Mouse (Mus musculus): ENCODE data around the gene Farp1.

Gene Farp1

GRCm38 (mm10) chr14:121270490-121270889 lies 235.5 kb downstream of the Farp1 start:
- no peak for DNase-seq

- peak in 1 of 2 experiments; percentile 29 for DNase-seq
These were observed 240.0 kb downstream of the Farp1 start for GRCm38 (mm10) chr14:121274985-121275384.

- no peak for DNase-seq
These were observed 241.0 kb downstream of the Farp1 start for GRCm38 (mm10) chr14:121276016-121276415.

DNA sequence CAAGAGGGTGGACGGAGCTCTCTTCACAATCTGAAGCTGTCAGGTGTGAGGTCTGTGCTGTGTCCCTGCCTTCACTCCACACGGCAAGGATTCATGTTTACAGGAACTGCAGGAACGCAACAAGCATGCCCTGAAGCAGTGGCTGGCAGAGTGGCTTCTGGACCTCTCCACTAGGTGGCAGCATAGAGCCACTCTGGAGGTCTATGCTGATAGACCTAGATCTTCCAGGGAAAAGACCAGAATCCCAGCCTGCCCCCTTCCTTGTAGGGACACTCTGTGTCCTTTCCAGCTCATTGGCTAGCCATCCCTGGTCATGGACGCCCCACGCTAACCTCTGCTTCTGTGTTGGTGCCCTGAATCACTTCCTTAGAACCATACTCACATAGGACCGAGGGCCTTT lies 244.1 kb downstream of the Farp1 start:
- DNase-seq: peak; percentile 79 to 92

DNA sequence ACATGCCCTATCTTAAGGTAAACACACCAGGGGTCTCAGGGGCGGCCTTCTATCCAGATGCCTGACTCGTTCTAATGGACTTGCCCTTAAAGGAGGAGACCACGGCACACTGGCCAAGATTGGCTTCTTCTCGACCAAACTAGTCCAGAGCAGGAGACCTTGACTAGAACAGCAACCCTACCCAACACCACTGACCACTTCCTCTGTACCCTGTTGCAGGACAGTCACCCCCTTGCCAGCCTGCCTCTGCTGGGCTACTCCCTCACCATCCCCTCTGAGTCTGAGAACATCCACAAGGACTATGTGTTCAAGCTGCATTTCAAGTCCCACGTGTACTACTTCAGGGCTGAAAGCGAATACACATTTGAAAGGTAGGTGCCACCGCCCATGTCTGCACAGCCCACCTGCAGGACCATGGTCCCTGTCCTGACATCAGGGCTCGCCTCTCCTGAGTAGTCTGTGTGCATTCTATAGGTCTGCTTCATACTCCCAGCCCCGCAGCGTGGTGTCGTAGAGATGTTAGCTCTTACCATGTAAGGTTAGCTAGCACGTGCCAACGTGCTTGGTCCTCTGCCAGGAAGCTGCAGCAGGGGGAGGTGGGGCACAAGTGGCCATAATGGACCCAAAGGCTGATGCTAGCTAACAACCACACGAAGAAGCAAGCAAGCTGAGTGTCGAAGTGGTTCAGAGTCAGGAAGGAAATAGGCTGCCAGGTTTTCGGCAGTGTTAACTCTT lies 245.8 kb downstream of the Farp1 start:
- peak; percentile 28 to 53 for DNase-seq

- no peak for DNase-seq
These were observed 246.3 kb downstream of the Farp1 start for GRCm38 (mm10) chr14:121281336-121281710.

DNA sequence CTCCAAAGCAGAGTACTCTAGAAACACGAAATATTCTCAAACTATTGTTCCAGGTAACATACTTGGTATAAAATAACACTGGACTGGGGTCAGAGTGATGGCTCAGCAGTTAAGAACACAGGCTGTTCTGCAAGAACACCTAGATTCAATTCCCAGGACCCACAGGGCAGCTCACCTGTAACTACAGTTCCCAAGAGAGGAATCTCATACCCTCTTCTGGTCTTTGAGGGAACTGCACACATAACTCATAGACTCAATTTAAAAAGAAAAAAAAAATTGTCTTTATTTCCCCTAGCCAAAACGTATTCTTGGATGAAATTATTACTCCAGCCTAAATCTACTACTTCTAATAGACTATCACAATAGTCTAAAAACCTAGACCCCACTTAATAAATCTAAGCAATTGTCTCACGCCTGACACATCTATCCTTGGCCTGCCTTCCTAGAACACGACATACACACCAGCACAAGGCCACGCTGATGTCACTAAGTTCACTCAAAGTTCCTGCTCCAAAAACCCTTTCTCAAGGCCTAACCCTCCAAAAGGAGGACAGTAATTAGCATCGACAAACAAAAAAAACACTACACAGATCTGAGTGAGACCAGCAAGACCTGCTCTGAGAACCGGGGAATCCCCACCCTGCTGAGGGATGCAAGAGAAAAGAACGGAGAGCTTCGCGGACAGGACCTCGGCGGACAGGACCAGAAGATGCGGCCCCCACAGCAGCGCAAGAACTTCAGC lies 250.6 kb downstream of the Farp1 start:
- DNase-seq: no peak

DNA sequence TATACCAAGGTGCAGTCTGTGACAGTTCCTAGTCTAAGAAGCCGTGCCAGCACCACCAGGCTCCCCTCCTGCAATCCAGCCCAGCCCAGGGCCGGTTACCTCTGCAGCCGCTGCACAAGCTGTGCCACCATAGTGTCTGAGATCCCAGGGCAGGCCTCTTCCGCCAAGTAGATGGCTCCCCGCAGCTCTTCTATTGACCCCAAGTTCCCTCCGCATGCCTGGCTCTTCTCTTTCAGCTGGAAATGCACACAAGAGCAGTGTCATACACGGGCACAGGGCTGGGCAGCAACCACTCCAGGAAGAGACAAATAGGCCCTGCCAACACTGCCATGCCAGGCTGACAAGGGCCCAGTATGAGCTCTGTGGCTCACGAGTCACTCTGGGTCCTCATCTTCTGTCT lies 256.9 kb downstream of the Farp1 start:
- no peak for DNase-seq

DNA sequence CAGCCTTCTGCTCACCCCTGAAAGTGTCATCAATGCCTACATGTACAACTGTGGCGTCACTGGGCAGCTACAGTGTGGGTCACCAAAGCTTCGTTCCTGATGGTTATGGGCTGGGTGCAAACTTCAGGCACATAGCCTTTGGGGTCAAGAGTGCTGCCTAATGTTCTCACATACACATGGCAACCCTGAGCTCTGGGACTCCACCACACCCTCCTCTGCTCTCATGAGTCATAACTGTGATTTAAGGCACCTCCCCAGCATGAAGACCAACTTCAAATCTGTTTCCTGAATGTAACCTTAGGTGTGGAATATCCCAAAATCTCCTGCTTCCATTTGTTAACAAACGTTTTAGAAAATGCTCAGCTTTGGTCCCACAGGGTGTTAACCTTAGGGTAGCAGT lies 257.4 kb downstream of the Farp1 start:
- no peak for DNase-seq

- no peak for DNase-seq
These were observed 259.5 kb downstream of the Farp1 start for GRCm38 (mm10) chr14:121294484-121294883.

GRCm38 (mm10) chr14:121297103-121297502 lies 262.1 kb downstream of the Farp1 start:
- DNase-seq: no peak

GRCm38 (mm10) chr14:121298537-121298936 lies 263.5 kb downstream of the Farp1 start:
- peak; percentile 69 to 82 for DNase-seq

DNA sequence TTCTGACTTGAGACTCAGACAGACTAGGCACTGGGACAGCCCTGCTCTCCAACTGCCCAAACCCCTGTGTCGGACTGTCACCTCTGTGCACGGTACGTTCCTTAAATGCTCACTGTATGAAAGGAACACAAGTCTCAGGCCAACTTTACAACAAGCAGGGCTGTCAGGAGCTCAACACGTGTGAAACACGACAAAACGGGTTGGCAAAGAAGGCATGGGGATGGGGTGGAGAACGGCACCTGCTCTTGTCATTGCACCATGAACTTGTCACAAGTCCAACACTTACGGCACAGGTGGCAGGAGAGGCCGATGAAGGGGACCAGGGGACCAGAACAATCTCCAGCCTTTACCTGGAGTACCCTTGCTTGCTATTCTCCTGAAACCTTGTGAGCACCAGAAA lies 264.1 kb downstream of the Farp1 start:
- no peak for DNase-seq

GRCm38 (mm10) chr14:121304523-121304922 lies 269.5 kb downstream of the Farp1 start:
- DNase-seq: no peak

DNA sequence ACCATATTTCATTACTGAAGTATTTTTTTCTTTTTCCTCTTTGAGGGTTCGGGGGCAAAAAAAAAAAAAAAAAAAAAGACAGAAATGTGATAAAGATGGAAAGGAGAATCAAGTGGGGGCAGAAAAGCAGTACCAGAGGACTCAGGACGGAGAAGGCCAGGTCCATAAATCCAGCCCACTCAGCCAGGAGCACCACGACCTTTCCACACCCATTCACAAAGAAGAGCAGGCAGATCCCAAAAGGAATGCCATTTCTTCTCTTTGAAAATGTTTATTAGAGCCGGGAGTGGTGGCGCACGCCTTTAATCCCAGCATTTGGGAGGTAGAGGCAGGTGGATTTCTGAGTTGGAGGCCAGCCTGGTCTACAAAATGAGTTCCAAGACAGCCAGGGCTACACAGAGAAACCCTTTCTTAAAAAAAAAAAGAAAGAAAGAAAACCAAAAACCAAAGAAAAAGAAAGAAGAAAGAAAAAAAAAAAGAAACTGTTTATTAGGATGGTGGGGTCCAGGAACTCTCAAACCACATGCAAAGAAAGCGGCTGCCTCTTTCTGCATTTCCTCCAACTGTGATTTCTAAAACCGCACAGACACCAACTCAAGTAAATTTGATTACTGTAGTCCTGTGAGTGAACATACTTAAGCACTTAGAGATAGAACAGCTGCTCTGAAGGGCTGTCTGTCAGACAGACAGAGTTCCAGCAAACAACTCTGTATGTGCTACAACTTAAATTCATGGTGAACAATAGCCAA lies 270.5 kb downstream of the Farp1 start:
- DNase-seq: no peak

DNA sequence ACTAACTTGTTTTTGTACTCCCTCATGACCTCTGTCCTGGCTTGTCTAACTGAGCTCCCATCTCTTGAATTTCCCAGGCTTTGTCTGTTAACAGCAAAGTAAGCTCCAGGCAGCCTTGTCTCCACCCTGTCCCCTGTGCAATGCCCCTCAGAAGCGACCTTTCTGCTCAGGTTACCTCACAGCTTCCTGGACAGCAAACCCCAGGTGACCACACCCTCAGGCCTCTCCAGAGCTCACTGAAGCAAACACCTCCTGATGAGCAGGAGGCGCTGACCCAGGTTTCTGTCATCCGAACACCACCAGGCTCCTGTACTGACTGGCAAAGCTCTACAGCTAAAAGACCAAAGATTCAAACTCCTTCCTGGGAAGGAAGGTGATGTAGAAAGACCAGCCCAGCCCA lies 274.9 kb downstream of the Farp1 start:
- peak; percentile 24 to 27 for DNase-seq

DNA sequence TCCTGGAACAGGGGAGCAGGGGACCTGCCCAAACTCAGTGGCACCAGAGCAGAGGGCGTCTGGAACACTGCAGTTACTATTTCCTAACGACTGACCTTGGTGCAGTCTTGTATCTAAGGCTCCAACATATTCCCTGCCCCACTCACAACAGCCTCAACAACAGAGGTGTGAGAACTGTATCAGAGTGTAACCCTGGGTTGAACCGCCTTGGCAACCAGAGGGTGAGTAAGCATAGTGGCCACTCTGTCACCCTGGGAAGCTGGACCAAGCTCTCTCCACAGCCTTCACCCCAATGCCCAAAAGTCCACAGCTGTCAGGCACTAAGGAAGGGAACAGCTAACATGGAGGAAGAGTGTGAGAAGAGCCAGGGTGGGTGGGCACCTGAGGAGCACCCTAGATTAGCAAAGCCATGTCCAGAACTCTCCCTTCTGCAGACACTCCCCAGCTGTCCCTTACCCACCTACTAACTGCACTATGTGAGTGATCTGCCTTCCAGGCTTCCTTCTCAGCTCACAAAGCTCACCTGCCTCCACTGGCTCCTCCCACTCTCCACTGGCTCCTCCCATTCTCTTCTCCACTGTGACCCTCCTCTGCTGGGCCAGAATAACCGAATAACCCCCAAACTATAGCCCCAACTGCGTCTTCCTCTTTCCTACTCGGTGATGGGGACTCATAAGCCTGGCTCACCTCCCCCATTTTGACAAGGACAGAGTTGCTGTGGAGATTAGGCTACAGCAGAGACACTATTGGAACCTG lies 275.5 kb downstream of the Farp1 start:
- DNase-seq: no peak

GRCm38 (mm10) chr14:121311083-121311482 lies 276.1 kb downstream of the Farp1 start:
- no peak for DNase-seq

DNA sequence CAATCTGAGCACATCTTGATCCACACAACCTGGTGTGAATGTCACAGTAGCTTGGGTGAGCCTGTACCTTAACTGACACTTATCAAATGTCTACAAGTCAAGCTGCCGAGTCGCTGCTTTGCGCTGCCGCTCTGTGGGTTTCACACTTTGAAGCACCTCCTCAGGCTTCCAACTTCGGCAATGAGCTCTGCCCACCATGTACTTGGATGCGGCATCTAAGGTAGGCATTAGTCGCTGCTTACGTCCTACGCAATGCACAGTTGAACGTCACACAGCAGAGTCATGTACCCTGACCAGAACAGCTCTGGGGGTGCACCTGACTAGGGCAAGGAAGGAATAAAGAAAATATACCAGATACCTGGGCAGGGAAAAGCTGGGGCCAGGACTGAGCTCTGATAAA lies 278.3 kb downstream of the Farp1 start:
- DNase-seq: no peak

GRCm38 (mm10) chr14:121314934-121315333 lies 279.9 kb downstream of the Farp1 start:
- DNase-seq: peak; percentile 20 to 42

DNA sequence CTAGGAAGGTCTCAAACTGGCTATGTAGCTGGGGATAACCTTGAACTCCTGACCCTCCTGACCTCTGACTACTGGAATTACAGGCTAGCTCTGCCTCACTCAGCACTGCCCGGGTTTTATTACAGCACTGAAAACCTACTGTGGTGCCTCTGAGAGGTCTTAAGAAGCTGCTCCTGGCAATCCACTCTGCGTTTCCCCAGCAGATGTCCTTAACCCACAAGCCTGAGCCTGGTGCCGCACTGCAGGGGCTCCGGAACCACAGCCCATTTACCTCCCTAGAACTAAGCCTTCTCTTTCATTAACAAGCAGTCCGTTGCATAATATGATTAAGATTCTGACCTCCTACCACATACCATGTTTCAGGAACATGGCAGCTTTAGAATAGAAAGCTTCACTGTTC lies 281.1 kb downstream of the Farp1 start:
- DNase-seq: peak in 1 of 2 experiments; percentile 22

DNA sequence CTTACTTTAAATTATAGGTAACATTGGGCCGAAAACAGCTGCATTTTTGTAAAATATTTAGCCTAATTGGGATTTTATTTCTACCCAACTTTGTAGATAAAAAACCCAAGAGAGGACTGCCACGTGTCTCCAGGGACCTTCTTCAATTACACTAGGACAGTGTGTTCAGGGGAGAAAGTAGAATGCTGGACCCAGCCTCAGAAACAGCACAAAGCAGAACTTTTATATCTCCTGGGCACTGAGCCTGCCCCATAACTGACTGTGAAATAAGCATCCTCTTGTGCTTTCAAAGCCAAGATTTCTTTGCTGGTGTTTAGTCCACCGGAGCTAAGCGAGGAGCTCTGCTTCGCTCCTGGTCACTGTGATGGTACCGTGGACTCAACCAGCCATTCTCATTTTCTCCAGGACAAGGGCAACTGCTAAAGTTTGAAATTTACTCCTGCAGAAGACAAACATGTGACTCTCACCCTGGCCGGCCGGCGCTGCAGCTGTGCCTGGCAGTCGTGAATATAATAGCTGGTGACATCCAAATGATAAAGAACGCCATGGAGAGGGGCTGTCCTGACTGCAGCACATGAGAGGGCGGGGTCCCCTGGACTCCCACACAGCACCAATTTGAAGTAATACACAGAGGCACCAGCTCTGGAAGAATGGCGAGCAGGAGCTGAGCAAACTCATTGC lies 281.8 kb downstream of the Farp1 start:
- DNase-seq: no peak
